Mouse (Mus musculus) central nervous system, embryonic 18 days (tissue): Measurements from ENCODE around the gene Prl7b1. TPM values are rescaled to one million over a fixed set of nuclear protein-coding genes. Genes with fewer than 3 reads are reported as not detected.

Experiments used
- polyA plus RNA-seq: library from polyadenylated mRNA; depleted of rRNA; stranded (reverse); fragments of >200 nt; gene quantifications from 2 replicates; pipeline ENCODE4 v1.2.3, GENCODE M21; 2012; rRNA removed

The Prl7b1 gene
- polyA plus RNA-seq, result not detected in 2 replicates

DNA sequence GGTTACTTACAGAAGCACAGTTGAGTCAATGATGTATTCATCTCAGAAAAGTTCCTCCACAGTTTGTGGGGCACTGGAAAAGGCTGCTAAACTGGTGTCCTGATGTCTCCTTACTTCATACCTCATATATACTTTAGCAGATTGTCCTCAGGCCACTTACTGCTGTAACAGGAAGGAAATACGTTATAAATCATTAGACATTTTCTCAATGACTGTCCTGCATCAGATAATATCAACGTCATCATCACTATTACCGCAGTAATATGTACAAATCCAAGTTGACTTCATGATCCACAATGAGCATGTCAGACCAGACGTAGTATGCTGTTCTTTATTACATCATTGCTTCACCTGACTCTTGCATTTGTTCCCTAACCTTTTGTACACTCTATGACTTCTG, at the start of gene Prl7b1:
Gene Prl7b1, minus strand, starts transcription at position 101 of the 400 bp plus-strand sequence.

DNA sequence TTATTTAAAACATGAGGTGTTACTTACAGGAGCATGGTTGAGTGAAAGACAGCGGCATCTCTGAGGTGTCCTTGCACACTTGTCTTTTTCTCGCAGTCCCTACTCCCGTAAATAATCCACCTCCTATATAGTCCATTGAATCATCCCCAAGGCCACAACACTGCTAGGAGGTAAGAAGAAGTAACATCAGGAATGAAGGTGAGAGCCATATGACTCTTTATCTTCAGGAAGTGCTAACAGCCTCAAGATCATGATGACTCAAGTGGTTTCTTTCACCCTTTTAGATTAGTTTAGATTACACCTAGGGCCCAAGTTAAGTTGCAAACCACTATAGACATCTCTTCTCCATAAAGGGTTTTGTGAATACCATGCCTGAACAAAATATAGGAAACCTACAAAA, 32.0 kb upstream of the Prl7b1 start, which contains the start of gene Prl7a1:
Gene Prl7a1, minus strand, starts transcription at position 101 of the 400 bp plus-strand sequence.

DNA sequence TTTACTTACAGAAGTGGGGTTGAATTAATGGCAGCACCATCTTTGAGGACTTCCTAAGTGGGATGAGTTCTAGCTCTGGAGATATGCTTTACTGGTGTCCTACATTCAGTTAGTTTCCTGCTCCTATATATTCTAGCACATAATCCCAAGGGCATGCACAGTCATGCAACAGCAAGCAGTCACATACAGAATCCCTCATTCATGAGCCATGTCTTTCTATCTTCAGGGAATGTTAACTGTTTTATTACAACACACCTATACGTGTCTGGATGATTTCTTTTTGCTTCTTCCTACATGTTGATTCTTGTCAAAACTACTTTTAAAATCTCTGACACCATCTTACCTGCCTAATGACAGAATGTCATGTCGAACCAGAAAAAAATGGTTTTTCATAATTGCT, 28.3 kb downstream of the Prl7b1 start, which contains the start of gene Prl8a1:
Gene Prl8a1, minus strand, starts transcription at position 101 of the 400 bp plus-strand sequence.

DNA sequence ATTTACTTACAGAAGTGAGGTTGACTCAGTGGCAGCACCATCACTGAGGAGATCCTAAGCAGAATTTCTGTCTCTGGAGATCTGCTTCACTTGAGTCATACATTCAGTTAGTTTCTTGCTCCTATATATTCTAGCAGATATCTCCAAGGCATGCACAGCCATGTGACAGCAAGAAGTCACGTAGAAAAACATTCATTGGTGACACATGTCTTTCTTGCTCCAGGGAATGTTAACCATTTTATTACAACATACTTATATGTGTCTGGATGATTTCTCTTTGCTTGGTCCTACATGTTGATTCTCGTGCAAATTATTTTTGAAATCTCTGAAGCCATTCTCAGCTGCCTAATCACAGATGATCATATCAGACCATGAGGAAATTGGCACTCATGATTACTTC, 45.9 kb downstream of the Prl7b1 start, which contains the start of gene Prl8a9:
Gene Prl8a9, minus strand, starts transcription at position 101 of the 400 bp plus-strand sequence.

Other genes starting within 250 kb of the Prl7b1 start
- gene Prl2b1, start 219.7 kb downstream of the Prl7b1 start, polyA plus RNA-seq, result not detected in 2 replicates
- not detected in 2 replicates for gene Prl8a6, start 171.9 kb downstream of the Prl7b1 start, polyA plus RNA-seq
- gene Prl8a8, start 97.4 kb downstream of the Prl7b1 start, polyA plus RNA-seq, result not detected in 2 replicates
- gene Prl8a9, start 46.0 kb downstream of the Prl7b1 start, polyA plus RNA-seq, result not detected in 2 replicates
- not detected in 2 replicates for gene Prl8a1, start 28.4 kb downstream of the Prl7b1 start, polyA plus RNA-seq
- not detected in 2 replicates for gene Prl7a1, start 31.9 kb upstream of the Prl7b1 start, polyA plus RNA-seq
- gene Prl7a2, start 57.5 kb upstream of the Prl7b1 start, polyA plus RNA-seq, result not detected in 2 replicates
- not detected in 2 replicates for gene Prl7d1, start 106.2 kb upstream of the Prl7b1 start, polyA plus RNA-seq
- gene Prl7c1, start 170.2 kb upstream of the Prl7b1 start, polyA plus RNA-seq, result not detected in 2 replicates
- gene Prl2a1, start 191.1 kb upstream of the Prl7b1 start, polyA plus RNA-seq, result not detected in 2 replicates
- not detected in 2 replicates for gene Prl2c1, start 238.8 kb upstream of the Prl7b1 start, polyA plus RNA-seq